Mouse (Mus musculus): ENCODE results near the gene Kmt2d. TPM values are rescaled to one million over a fixed set of nuclear protein-coding genes. Genes with fewer than 3 reads are reported as not detected.

The Kmt2d gene
- total RNA-seq, 2 experiments from 2014 or later: 63.9 to 68.6 TPM

- peak in 1 of 2 experiments; percentile 14 for DNase-seq (ENCODE audit: low spot score in 2 of 2)
Measured at GRCm38 (mm10) chr15:98860921-98861320, 10.1 kb downstream of the Kmt2d start.

GRCm38 (mm10) chr15:98859319-98860043, 11.5 kb downstream of the Kmt2d start:
- DNase-seq (ENCODE audit: low spot score in 2 of 2): no peak

- no peak for DNase-seq (ENCODE audit: low spot score in 2 of 2)
Measured at GRCm38 (mm10) chr15:98854214-98854613, 16.8 kb downstream of the Kmt2d start.

- no peak for DNase-seq (ENCODE audit: low spot score in 2 of 2)
Measured at GRCm38 (mm10) chr15:98853161-98853937, 17.7 kb downstream of the Kmt2d start.

GRCm38 (mm10) chr15:98852733-98853132, 18.3 kb downstream of the Kmt2d start:
- no peak for DNase-seq (ENCODE audit: low spot score in 2 of 2)

- DNase-seq (ENCODE audit: low spot score in 2 of 2): no peak
Measured at GRCm38 (mm10) chr15:98852071-98852470, 18.9 kb downstream of the Kmt2d start.

GRCm38 (mm10) chr15:98851229-98851818, 19.7 kb downstream of the Kmt2d start:
- no peak for DNase-seq (ENCODE audit: low spot score in 2 of 2)

GRCm38 (mm10) chr15:98850668-98851067, 20.3 kb downstream of the Kmt2d start:
- no peak for DNase-seq (ENCODE audit: low spot score in 2 of 2)

GRCm38 (mm10) chr15:98849956-98850600, 20.9 kb downstream of the Kmt2d start:
- no peak for DNase-seq (ENCODE audit: low spot score in 2 of 2)

GRCm38 (mm10) chr15:98849165-98849564, 21.8 kb downstream of the Kmt2d start:
- no peak for DNase-seq (ENCODE audit: low spot score in 2 of 2)

- peak in 1 of 2 experiments; percentile 6 for DNase-seq (ENCODE audit: low spot score in 2 of 2)
Measured at GRCm38 (mm10) chr15:98846140-98846539, 24.9 kb downstream of the Kmt2d start.

GRCm38 (mm10) chr15:98845149-98845548, 25.9 kb downstream of the Kmt2d start:
- no peak for DNase-seq (ENCODE audit: low spot score in 2 of 2)

- no peak for DNase-seq (ENCODE audit: low spot score in 2 of 2)
Measured at GRCm38 (mm10) chr15:98843595-98844223, 27.3 kb downstream of the Kmt2d start.

GRCm38 (mm10) chr15:98839671-98840585, 31.1 kb downstream of the Kmt2d start:
- no peak for DNase-seq (ENCODE audit: low spot score in 2 of 2)

- DNase-seq (ENCODE audit: low spot score in 2 of 2): no peak
Measured at GRCm38 (mm10) chr15:98839161-98839560, 31.8 kb downstream of the Kmt2d start.

GRCm38 (mm10) chr15:98837743-98838103, 33.3 kb downstream of the Kmt2d start:
- DNase-seq (ENCODE audit: low spot score in 2 of 2): no peak

GRCm38 (mm10) chr15:98837006-98837742, 33.8 kb downstream of the Kmt2d start:
- peak in 1 of 2 experiments; percentile 7 for DNase-seq (ENCODE audit: low spot score in 2 of 2)

- DNase-seq (ENCODE audit: low spot score in 2 of 2): no peak
Measured at GRCm38 (mm10) chr15:98835291-98835690, 35.7 kb downstream of the Kmt2d start.

GRCm38 (mm10) chr15:98834059-98834458, 36.9 kb downstream of the Kmt2d start:
- no peak for DNase-seq (ENCODE audit: low spot score in 2 of 2)

Data from gastrocnemius, postnatal 4 days (tissue).